Mouse (Mus musculus) heart, embryonic 11.5 days (tissue): ENCODE data around the gene Abcg1. TPM values are rescaled to one million over a fixed set of nuclear protein-coding genes. Genes with fewer than 3 reads are reported as not detected.

Source experiments
- ATAC-seq: fragments of 200-750 bp; cut with Nextera tagmentation; replicated peaks from 2 replicates; pipeline ENCODE4 v1.8.0; 2017; ENCODE audit warnings: moderate library complexity; ENCODE audit not compliant: insufficient number of reproducible peaks, low FRiP score, low TSS enrichment
- H3K27ac ChIP-seq: fragments of 300-500 bp; sonication (generic); 2 replicates; pipeline ENCODE4 v1.5.1; 2014; ENCODE audit warnings: mild to moderate bottlenecking, low read depth, low read length
- H3K27me3 ChIP-seq: fragments of 300-500 bp; sonication (generic); 2 replicates; pipeline ENCODE4 v1.6.1; 2014; ENCODE audit warnings: mild to moderate bottlenecking, low read length, mixed read lengths; ENCODE audit not compliant: control insufficient read depth, insufficient read depth
- H3K36me3 ChIP-seq: fragments of 300-500 bp; sonication (generic); 2 replicates; pipeline ENCODE4 v1.6.1; 2014; ENCODE audit warnings: mild to moderate bottlenecking, low read length, moderate library complexity, mixed read lengths; ENCODE audit not compliant: control insufficient read depth, insufficient read depth
- H3K4me1 ChIP-seq: fragments of 300-500 bp; sonication (generic); 2 replicates; pipeline ENCODE4 v1.6.1; 2014; ENCODE audit warnings: low read length; ENCODE audit not compliant: control insufficient read depth, insufficient read depth
- H3K4me2 ChIP-seq: fragments of 300-500 bp; sonication (generic); 2 replicates; pipeline ENCODE4 v1.6.1; 2014; ENCODE audit warnings: mild to moderate bottlenecking, moderate library complexity
- H3K4me3 ChIP-seq: fragments of 300-500 bp; sonication (generic); 2 replicates; pipeline ENCODE4 v1.5.1; 2014; ENCODE audit warnings: low read depth, low read length
- H3K9ac ChIP-seq: fragments of 300-500 bp; sonication (generic); 2 replicates; pipeline ENCODE4 v1.6.1; 2014; ENCODE audit warnings: mild to moderate bottlenecking, low read depth, low read length, moderate library complexity
- H3K9me3 ChIP-seq: fragments of 300-500 bp; sonication (generic); replicated peaks from 2 replicates; pipeline ENCODE4 v1.6.1; 2016; ENCODE audit warnings: low read length; ENCODE audit not compliant: control insufficient read depth
- WGBS: fragments of 180-500 bp; shearing (Covaris S2); extraction: QIAGEN DNeasy Blood & Tissue Kit; methylation state at CpG from one replicate; pipeline ENCODE4 v1.1.7; 2014; ENCODE audit not compliant: insufficient replicate concordance; 5-methylcytosine and 5-hydroxymethylcytosine counted together
- polyA plus RNA-seq: library from polyadenylated mRNA; unstranded; fragments of >200 nt; fragmentation: Nextera tagmentation; extraction: Ambion mirVana; gene quantifications from 2 replicates; pipeline ENCODE4 v1.2.1, GENCODE M21; 2014

Abcg1 gene
- polyA plus RNA-seq, 1 experiment from 2014 or later: 6.4 TPM

GRCm38 (mm10) chr17:31117946-31118345, 60.5 kb downstream of the Abcg1 start:
- Histone ChIP-seq H3K9me3 (no peaks in the 10 kb centered on the region), H3K27ac (no peak overlapping the region), H3K4me3 (no peak overlapping the region), H3K9ac (no peak overlapping the region), H3K27me3 (no peaks in the 10 kb centered on the region), H3K4me2 (no peak overlapping the region), H3K4me1 (no peaks in the 10 kb centered on the region), H3K36me3 (no peaks in the 10 kb centered on the region)
- ATAC-seq: no peak
- 83% methylated on average over 5 of the region's 5 CpGs for WGBS

GRCm38 (mm10) chr17:31119429-31119828, 62.0 kb downstream of the Abcg1 start:
- no peaks in the 10 kb centered on the region for H3K9me3 ChIP-seq
- no peak overlapping the region for H3K4me3 ChIP-seq
- no peaks in the 10 kb centered on the region for H3K27me3 ChIP-seq
- H3K9ac ChIP-seq: no peak overlapping the region
- no peak overlapping the region for H3K4me2 ChIP-seq
- WGBS: 2% methylated on average over 7 of the region's 7 CpGs
- H3K36me3 ChIP-seq: no peaks in the 10 kb centered on the region
- no peak overlapping the region for H3K27ac ChIP-seq
- H3K4me1 ChIP-seq: no peaks in the 10 kb centered on the region
- ATAC-seq: no peak

GRCm38 (mm10) chr17:31121975-31122374, 64.5 kb downstream of the Abcg1 start:
- H3K27ac ChIP-seq: no peak overlapping the region
- no peaks in the 10 kb centered on the region for H3K9me3 ChIP-seq
- H3K4me3 ChIP-seq: no peak overlapping the region
- ATAC-seq: no peak
- 10% methylated on average over 8 of the region's 8 CpGs for WGBS
- H3K36me3 ChIP-seq: no peaks in the 10 kb centered on the region
- 0 out of 2 replicates have a peak, but pooled peaks cover under 1% of the 10 kb centered on the region for H3K27me3 ChIP-seq
- no peak overlapping the region for H3K4me2 ChIP-seq
- no peaks in the 10 kb centered on the region for H3K4me1 ChIP-seq
- H3K9ac ChIP-seq: no peak overlapping the region

- Histone ChIP-seq H3K4me2 (no peak overlapping the region), H3K9me3 (no peaks in the 10 kb centered on the region), H3K4me1 (no peaks in the 10 kb centered on the region), H3K27ac (no peak overlapping the region), H3K4me3 (no peak overlapping the region), H3K9ac (no peak overlapping the region), H3K27me3 (0 out of 2 replicates have a peak, but pooled peaks cover 7% of the 10 kb centered on the region), H3K36me3 (no peaks in the 10 kb centered on the region)
- ATAC-seq: no peak
- 36% methylated on average over 9 of the region's 9 CpGs for WGBS
Measured at GRCm38 (mm10) chr17:31125548-31126266, 68.2 kb downstream of the Abcg1 start.

- Histone ChIP-seq H3K9ac (no peak overlapping the region), H3K9me3 (no peaks in the 10 kb centered on the region), H3K4me2 (no peak overlapping the region), H3K36me3 (no peaks in the 10 kb centered on the region), H3K4me1 (no peaks in the 10 kb centered on the region), H3K27me3 (0 out of 2 replicates have a peak, but pooled peaks cover 7% of the 10 kb centered on the region), H3K27ac (no peak overlapping the region), H3K4me3 (no peak overlapping the region)
- no peak for ATAC-seq
- WGBS: 69% methylated on average over 9 of the region's 9 CpGs
Measured at GRCm38 (mm10) chr17:31128708-31129318, 71.3 kb downstream of the Abcg1 start.

GRCm38 (mm10) chr17:31129452-31129851, 72.0 kb downstream of the Abcg1 start, which contains the start of gene Tff3:
Gene Tff3, minus strand, starts transcription at chr17:31129646.
- H3K9ac ChIP-seq: no peak within 1 kb of the TSS
- no peak within 1 kb of the TSS for H3K4me3 ChIP-seq
- H3K36me3 ChIP-seq: no peaks in the 10 kb centered on the region
- no peaks in the 10 kb centered on the region for H3K4me1 ChIP-seq
- no peaks in the 10 kb centered on the region for H3K9me3 ChIP-seq
- ATAC-seq: no peak
- no peak within 1 kb of the TSS for H3K27ac ChIP-seq
- H3K4me2 ChIP-seq: no peak within 1 kb of the TSS
- 0 out of 2 replicates have a peak, but pooled peaks cover 7% of the 10 kb centered on the region for H3K27me3 ChIP-seq
- WGBS: 26% methylated on average over 2 of the region's 2 CpGs

- WGBS: 78% methylated on average over 10 of the region's 10 CpGs
- H3K27ac ChIP-seq: no peak overlapping the region
- no peaks in the 10 kb centered on the region for H3K9me3 ChIP-seq
- no peak overlapping the region for H3K4me2 ChIP-seq
- H3K4me1 ChIP-seq: no peaks in the 10 kb centered on the region
- H3K27me3 ChIP-seq: 0 out of 2 replicates have a peak, but pooled peaks cover 7% of the 10 kb centered on the region
- no peak overlapping the region for H3K4me3 ChIP-seq
- H3K9ac ChIP-seq: no peak overlapping the region
- ATAC-seq: no peak
- H3K36me3 ChIP-seq: no peaks in the 10 kb centered on the region
Measured at GRCm38 (mm10) chr17:31131269-31131821, 73.9 kb downstream of the Abcg1 start.

GRCm38 (mm10) chr17:31133776-31134175, 76.3 kb downstream of the Abcg1 start:
- no peak overlapping the region for H3K9ac ChIP-seq
- 66% methylated on average over 15 of the region's 15 CpGs for WGBS
- no peak for ATAC-seq
- H3K27me3 ChIP-seq: no peaks in the 10 kb centered on the region
- H3K27ac ChIP-seq: no peak overlapping the region
- no peak overlapping the region for H3K4me3 ChIP-seq
- H3K9me3 ChIP-seq: no peaks in the 10 kb centered on the region
- H3K4me2 ChIP-seq: no peak overlapping the region
- no peaks in the 10 kb centered on the region for H3K36me3 ChIP-seq
- H3K4me1 ChIP-seq: no peaks in the 10 kb centered on the region
